Mouse (Mus musculus) stomach, postnatal 0 days (tissue): Measurements from ENCODE around the gene Veph1.

Source experiments
- CTCF ChIP-seq: IDR thresholded peaks from 2 replicates; pipeline ENCODE4 v1.5.1; 2016; ENCODE audit warnings: antibody characterized with exemption, low read depth, mild to moderate bottlenecking, moderate library complexity
- EP300 ChIP-seq: optimal IDR thresholded peaks from 2 replicates; pipeline ENCODE3; 2016; ENCODE audit warnings: antibody characterized with exemption

DNA sequence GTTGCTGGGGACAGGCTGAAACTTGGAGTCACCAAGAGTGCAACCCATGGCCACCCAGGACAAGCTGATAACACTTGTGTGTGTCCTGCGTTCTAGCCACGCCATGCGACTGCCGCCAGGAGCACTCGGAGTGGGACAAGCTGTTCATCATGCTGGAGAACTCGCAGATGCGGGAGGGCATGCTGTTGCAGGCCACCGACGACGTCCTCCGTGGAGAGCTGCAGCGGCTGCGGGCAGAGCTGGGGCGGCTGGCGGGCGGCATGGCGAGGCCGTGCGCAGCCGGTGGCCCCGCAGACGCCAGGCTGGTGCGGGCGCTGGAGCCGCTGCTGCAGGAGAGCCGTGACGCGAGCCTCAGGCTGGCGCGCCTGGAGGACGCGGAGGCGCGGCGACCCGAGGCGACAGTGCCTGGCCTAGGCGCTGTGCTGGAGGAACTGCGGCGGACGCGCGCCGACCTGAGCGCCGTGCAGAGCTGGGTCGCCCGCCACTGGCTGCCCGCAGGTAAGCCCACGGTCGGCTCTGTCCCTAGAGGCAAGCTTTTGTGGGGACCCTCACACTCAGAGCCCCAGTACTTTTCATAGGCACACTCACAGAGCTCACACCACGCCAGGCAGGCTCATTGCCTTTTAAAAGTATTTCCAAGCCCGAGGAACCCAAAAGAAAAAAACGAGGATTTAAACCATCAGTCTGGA is 75.9 kb downstream of the Veph1 start:
- TF ChIP-seq CTCF (no peak), EP300 (no peak)
